Mouse (Mus musculus): ENCODE results near the gene Lrrc74a. TPM values are rescaled to one million over a fixed set of nuclear protein-coding genes. Genes with fewer than 3 reads are reported as not detected.

The Lrrc74a gene
- polyA plus RNA-seq, 1 experiment from 2014 or later = not detected

- ATAC-seq (no peak), DNase-seq (no peak)
- no peak for TF ChIP-seq CTCF (IDR thresholded peaks at IDR 0.05; ENCODE audit: low read depth)
- no peak for TF ChIP-seq EP300 (IDR thresholded peaks at IDR 0.05; ENCODE audit: low read depth)
- WGBS (ENCODE audit: insufficient replicate concordance) = 53% methylated on average over 19 of the region's 19 CpGs
- Histone ChIP-seq H3K36me3 (replicated peaks; ENCODE audit: insufficient read depth, low read length) (no peaks in the 10 kb centered on the region), H3K9ac (replicated peaks) (no peak overlapping the region), H3K4me2 (ENCODE audit: low read depth, low read length) (no peak overlapping the region), H3K4me1 (ENCODE audit: insufficient read depth) (no peaks in the 10 kb centered on the region), H3K27ac (ENCODE audit: low read depth) (no peak overlapping the region), H3K4me3 (ENCODE audit: low read depth, low read length) (no peak overlapping the region), H3K9me3 (ENCODE audit: low read length) (no peaks in the 10 kb centered on the region), H3K27me3 (ENCODE audit: insufficient read depth, low read length) (no peaks in the 10 kb centered on the region)
These were observed 33.9 kb upstream of the Lrrc74a start for GRCm38 (mm10) chr12:86699965-86700926.

- WGBS (ENCODE audit: insufficient replicate concordance) = 65% methylated on average over 4 of the region's 4 CpGs
- no peak for TF ChIP-seq EP300 (IDR thresholded peaks at IDR 0.05; ENCODE audit: low read depth)
- no peak for DNase-seq
These were observed 33.2 kb upstream of the Lrrc74a start for GRCm38 (mm10) chr12:86700927-86701310.

GRCm38 (mm10) chr12:86701491-86701890, 32.7 kb upstream of the Lrrc74a start:
- ATAC-seq = no peak

More at GRCm38 (mm10) chr12:86700927-86701310, 33.2 kb upstream of the Lrrc74a start:
- H3K27me3 ChIP-seq (ENCODE audit: insufficient read depth, low read length) = no peaks in the 10 kb centered on the region
- H3K4me3 ChIP-seq (ENCODE audit: low read depth, low read length) = no peak overlapping the region
- H3K4me2 ChIP-seq (ENCODE audit: low read depth, low read length) = no peak overlapping the region
- no peak overlapping the region for H3K9ac ChIP-seq (replicated peaks)
- no peaks in the 10 kb centered on the region for H3K9me3 ChIP-seq (ENCODE audit: low read length)
- no peaks in the 10 kb centered on the region for H3K36me3 ChIP-seq (replicated peaks; ENCODE audit: insufficient read depth, low read length)
- no peak for ATAC-seq
- H3K4me1 ChIP-seq (ENCODE audit: insufficient read depth) = no peaks in the 10 kb centered on the region
- H3K27ac ChIP-seq (ENCODE audit: low read depth) = no peak overlapping the region

GRCm38 (mm10) chr12:86702690-86703089, 31.5 kb upstream of the Lrrc74a start:
- WGBS (ENCODE audit: insufficient replicate concordance) = 92% methylated on average over 3 of the region's 3 CpGs
- Histone ChIP-seq H3K9ac (replicated peaks) (no peak overlapping the region), H3K27me3 (ENCODE audit: insufficient read depth, low read length) (no peaks in the 10 kb centered on the region), H3K9me3 (ENCODE audit: low read length) (no peaks in the 10 kb centered on the region), H3K4me3 (ENCODE audit: low read depth, low read length) (no peak overlapping the region), H3K4me2 (ENCODE audit: low read depth, low read length) (no peak overlapping the region), H3K4me1 (ENCODE audit: insufficient read depth) (no peaks in the 10 kb centered on the region), H3K36me3 (replicated peaks; ENCODE audit: insufficient read depth, low read length) (no peaks in the 10 kb centered on the region), H3K27ac (ENCODE audit: low read depth) (no peak overlapping the region)
- TF ChIP-seq EP300 (IDR thresholded peaks at IDR 0.05; ENCODE audit: low read depth) = no peak
- TF ChIP-seq CTCF (IDR thresholded peaks at IDR 0.05; ENCODE audit: low read depth) = no peak
- no peak for DNase-seq
- no peak for ATAC-seq

More at GRCm38 (mm10) chr12:86701491-86701890, 32.7 kb upstream of the Lrrc74a start:
- H3K4me2 ChIP-seq (ENCODE audit: low read depth, low read length) = no peak overlapping the region
- H3K4me3 ChIP-seq (ENCODE audit: low read depth, low read length) = no peak overlapping the region
- no peak for DNase-seq
- H3K36me3 ChIP-seq (replicated peaks; ENCODE audit: insufficient read depth, low read length) = no peaks in the 10 kb centered on the region
- no peak for TF ChIP-seq CTCF (IDR thresholded peaks at IDR 0.05; ENCODE audit: low read depth)
- TF ChIP-seq EP300 (IDR thresholded peaks at IDR 0.05; ENCODE audit: low read depth) = no peak
- H3K9me3 ChIP-seq (ENCODE audit: low read length) = no peaks in the 10 kb centered on the region
- 76% methylated on average over 4 of the region's 4 CpGs for WGBS (ENCODE audit: insufficient replicate concordance)
- H3K27me3 ChIP-seq (ENCODE audit: insufficient read depth, low read length) = no peaks in the 10 kb centered on the region
- H3K9ac ChIP-seq (replicated peaks) = no peak overlapping the region
- H3K27ac ChIP-seq (ENCODE audit: low read depth) = no peak overlapping the region
- no peaks in the 10 kb centered on the region for H3K4me1 ChIP-seq (ENCODE audit: insufficient read depth)

- no peaks in the 10 kb centered on the region for H3K27me3 ChIP-seq (ENCODE audit: insufficient read depth, low read length)
- H3K4me3 ChIP-seq (ENCODE audit: low read depth, low read length) = no peak overlapping the region
- DNase-seq = no peak
- 73% methylated on average over 5 of the region's 5 CpGs for WGBS (ENCODE audit: insufficient replicate concordance)
- H3K4me1 ChIP-seq (ENCODE audit: insufficient read depth) = no peaks in the 10 kb centered on the region
- H3K36me3 ChIP-seq (replicated peaks; ENCODE audit: insufficient read depth, low read length) = no peaks in the 10 kb centered on the region
- no peak overlapping the region for H3K4me2 ChIP-seq (ENCODE audit: low read depth, low read length)
- H3K27ac ChIP-seq (ENCODE audit: low read depth) = no peak overlapping the region
- H3K9ac ChIP-seq (replicated peaks) = no peak overlapping the region
- TF ChIP-seq CTCF (IDR thresholded peaks at IDR 0.05; ENCODE audit: low read depth) (no peak), EP300 (IDR thresholded peaks at IDR 0.05; ENCODE audit: low read depth) (no peak)
- no peaks in the 10 kb centered on the region for H3K9me3 ChIP-seq (ENCODE audit: low read length)
- no peak for ATAC-seq
These were observed 28.3 kb upstream of the Lrrc74a start for GRCm38 (mm10) chr12:86705843-86706242.

GRCm38 (mm10) chr12:86714026-86714425, 20.1 kb upstream of the Lrrc74a start:
- no peak overlapping the region for H3K4me2 ChIP-seq (ENCODE audit: low read depth, low read length)
- 27% methylated on average over 5 of the region's 5 CpGs for WGBS (ENCODE audit: insufficient replicate concordance)
- no peak overlapping the region for H3K9ac ChIP-seq (replicated peaks)
- DNase-seq (no peak), ATAC-seq (no peak)
- no peak for TF ChIP-seq EP300 (IDR thresholded peaks at IDR 0.05; ENCODE audit: low read depth)
- peak; percentile 45 for TF ChIP-seq CTCF (IDR thresholded peaks at IDR 0.05; ENCODE audit: low read depth)
- H3K9me3 ChIP-seq (ENCODE audit: low read length) = no peaks in the 10 kb centered on the region
- no peaks in the 10 kb centered on the region for H3K36me3 ChIP-seq (replicated peaks; ENCODE audit: insufficient read depth, low read length)
- H3K27ac ChIP-seq (ENCODE audit: low read depth) = no peak overlapping the region
- no peak overlapping the region for H3K4me3 ChIP-seq (ENCODE audit: low read depth, low read length)
- no peaks in the 10 kb centered on the region for H3K4me1 ChIP-seq (ENCODE audit: insufficient read depth)
- H3K27me3 ChIP-seq (ENCODE audit: insufficient read depth, low read length) = no peaks in the 10 kb centered on the region

All from liver, postnatal 0 days (tissue).